Mouse (Mus musculus) midbrain, postnatal 0 days (tissue): ENCODE measurements around the gene Rps21. TPM values are rescaled to one million over a fixed set of nuclear protein-coding genes. Genes with fewer than 3 reads are reported as not detected.

Experiments
- ATAC-seq: fragments of 200-750 bp; cut with Nextera tagmentation; 2 replicates; pipeline ENCODE4 v1.8.0; 2017; ENCODE audit warnings: moderate number of reproducible peaks, mild to moderate bottlenecking, moderate TSS enrichment, moderate library complexity; ENCODE audit not compliant: low FRiP score
- DNase-seq: peaks from one replicate; pipeline ENCODE4 v3.0.0-alpha.2; 2015; ENCODE audit warnings: low spot score
- H3K27ac ChIP-seq: fragments of 300-500 bp; sonication (generic); 2 replicates; pipeline ENCODE4 v1.5.1; 2014; ENCODE audit warnings: low read depth, mild to moderate bottlenecking, low read length, mixed read lengths
- H3K27me3 ChIP-seq: fragments of 300-500 bp; sonication (generic); 2 replicates; pipeline ENCODE4 v1.6.1; 2014; ENCODE audit warnings: low read length, control low read depth, mixed read lengths; ENCODE audit not compliant: insufficient read depth
- H3K36me3 ChIP-seq: fragments of 300-500 bp; sonication (generic); 2 replicates; pipeline ENCODE4 v1.6.1; 2014; ENCODE audit warnings: low read length, control low read depth, mixed read lengths; ENCODE audit not compliant: insufficient read depth
- H3K4me1 ChIP-seq: fragments of 300-500 bp; sonication (generic); 2 replicates; pipeline ENCODE4 v1.6.1; 2014; ENCODE audit warnings: mild to moderate bottlenecking, control low read depth, antibody characterized with exemption, low read length, mixed read lengths; ENCODE audit not compliant: insufficient read depth
- H3K4me2 ChIP-seq: fragments of 300-500 bp; sonication (generic); 2 replicates; pipeline ENCODE4 v1.6.1; 2014; ENCODE audit warnings: low read depth, mild to moderate bottlenecking, low read length, mixed read lengths; ENCODE audit not compliant: poor library complexity, severe bottlenecking
- H3K4me3 ChIP-seq: fragments of 300-500 bp; sonication (generic); 2 replicates; pipeline ENCODE4 v1.5.1; 2014; ENCODE audit warnings: low read depth, mild to moderate bottlenecking, low read length, moderate library complexity
- H3K9ac ChIP-seq: fragments of 300-500 bp; sonication (generic); replicated peaks from 2 replicates; pipeline ENCODE4 v1.6.1; 2014; ENCODE audit warnings: mild to moderate bottlenecking, low read length, moderate library complexity, mixed read lengths; ENCODE audit not compliant: poor library complexity, severe bottlenecking
- H3K9me3 ChIP-seq: fragments of 300-500 bp; sonication (generic); 2 replicates; pipeline ENCODE4 v1.6.1; 2016; ENCODE audit warnings: low read length, control low read depth
- CTCF ChIP-seq: IDR thresholded peaks from 2 replicates; pipeline ENCODE4 v1.5.1; 2016; ENCODE audit warnings: antibody characterized with exemption, mild to moderate bottlenecking
- WGBS: fragments of 180-500 bp; shearing (Covaris S2); extraction: QIAGEN DNeasy Blood & Tissue Kit; methylation state at CpG from one replicate; pipeline ENCODE4 v1.1.7; 2014; 5-methylcytosine and 5-hydroxymethylcytosine counted together
- polyA plus RNA-seq: library from polyadenylated mRNA; unstranded; fragments of >200 nt; fragmentation: Nextera tagmentation; extraction: Ambion mirVana; gene quantifications from 2 replicates; pipeline ENCODE4 v1.2.1, GENCODE M21; 2015
- total RNA-seq: library from RNA; depleted of rRNA; stranded (reverse); fragments of >200 nt; gene quantifications from 2 replicates; pipeline ENCODE4 v1.2.3, GENCODE M21; 2014

The Rps21 gene
- total and polyA plus RNA-seq, 2 experiments from 2014 or later: 422 to 749 TPM

- H3K9ac ChIP-seq: no peak overlapping the region
- ATAC-seq (no peak), DNase-seq (no peak)
- no peaks in the 10 kb centered on the region for H3K36me3 ChIP-seq
- no peaks in the 10 kb centered on the region for H3K27me3 ChIP-seq
- 77% methylated on average over 6 of the region's 6 CpGs for WGBS
- H3K9me3 ChIP-seq: no peaks in the 10 kb centered on the region
- H3K4me2 ChIP-seq: no peak overlapping the region
- no peaks in the 10 kb centered on the region for H3K4me1 ChIP-seq
- no peak overlapping the region for H3K27ac ChIP-seq
- TF ChIP-seq CTCF: no peak
- H3K4me3 ChIP-seq: no peak overlapping the region
These were observed 41.2 kb upstream of the Rps21 start for GRCm38 (mm10) chr2:180215951-180216350.

DNA sequence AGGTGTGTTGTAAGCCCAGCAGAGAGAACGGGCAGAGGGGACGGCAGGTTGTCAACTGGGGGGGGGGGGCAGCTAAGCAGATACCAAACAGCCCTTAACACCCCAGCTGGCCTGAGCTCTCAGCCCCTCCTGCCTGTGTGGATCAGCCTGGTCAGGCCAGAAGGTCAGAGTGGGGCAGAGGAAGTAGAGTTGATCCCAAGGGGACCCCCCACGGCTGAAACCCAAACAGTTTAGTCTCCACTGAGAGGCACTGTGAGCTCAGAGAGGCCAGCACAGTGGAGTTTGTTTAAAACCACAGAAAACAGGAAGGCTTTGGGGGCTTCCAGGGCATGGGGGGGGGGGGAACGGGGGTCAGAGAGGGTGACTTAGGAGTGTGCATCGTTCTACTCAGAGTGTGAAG, 40.3 kb upstream of the Rps21 start:
- no peaks in the 10 kb centered on the region for H3K27me3 ChIP-seq
- TF ChIP-seq CTCF: no peak
- no peak overlapping the region for H3K4me3 ChIP-seq
- no peak overlapping the region for H3K9ac ChIP-seq
- no peak overlapping the region for H3K27ac ChIP-seq
- no peaks in the 10 kb centered on the region for H3K36me3 ChIP-seq
- DNase-seq: no peak
- ATAC-seq: no peak
- H3K4me2 ChIP-seq: no peak overlapping the region
- 55% methylated on average over 5 of the region's 5 CpGs for WGBS
- no peaks in the 10 kb centered on the region for H3K9me3 ChIP-seq
- H3K4me1 ChIP-seq: no peaks in the 10 kb centered on the region

DNA sequence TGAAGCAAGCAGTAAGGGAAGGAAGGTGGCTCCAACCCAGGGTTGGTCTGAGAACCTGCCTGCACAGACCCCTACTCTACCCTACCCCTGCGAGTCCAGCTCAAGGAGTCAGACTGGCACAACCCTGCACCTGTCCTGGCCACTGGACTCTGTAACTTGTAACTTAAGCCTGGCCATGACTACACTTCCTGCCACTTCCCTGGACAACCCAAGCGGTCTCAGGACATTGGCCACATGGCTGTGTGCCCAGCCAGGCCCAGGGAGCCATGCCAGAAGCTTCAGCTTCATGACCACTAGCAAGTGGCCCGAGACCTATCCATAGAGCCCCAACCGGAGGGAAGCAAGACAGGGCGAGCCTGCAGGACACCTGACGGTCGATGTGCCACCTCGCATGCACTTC, 39.6 kb upstream of the Rps21 start:
- Histone ChIP-seq H3K9ac (no peak overlapping the region), H3K4me2 (no peak overlapping the region), H3K4me3 (no peak overlapping the region), H3K4me1 (no peaks in the 10 kb centered on the region), H3K9me3 (no peaks in the 10 kb centered on the region), H3K36me3 (no peaks in the 10 kb centered on the region), H3K27ac (no peak overlapping the region), H3K27me3 (no peaks in the 10 kb centered on the region)
- DNase-seq: no peak
- no peak for ATAC-seq
- no peak for TF ChIP-seq CTCF
- 81% methylated on average over 8 of the region's 8 CpGs for WGBS

DNA sequence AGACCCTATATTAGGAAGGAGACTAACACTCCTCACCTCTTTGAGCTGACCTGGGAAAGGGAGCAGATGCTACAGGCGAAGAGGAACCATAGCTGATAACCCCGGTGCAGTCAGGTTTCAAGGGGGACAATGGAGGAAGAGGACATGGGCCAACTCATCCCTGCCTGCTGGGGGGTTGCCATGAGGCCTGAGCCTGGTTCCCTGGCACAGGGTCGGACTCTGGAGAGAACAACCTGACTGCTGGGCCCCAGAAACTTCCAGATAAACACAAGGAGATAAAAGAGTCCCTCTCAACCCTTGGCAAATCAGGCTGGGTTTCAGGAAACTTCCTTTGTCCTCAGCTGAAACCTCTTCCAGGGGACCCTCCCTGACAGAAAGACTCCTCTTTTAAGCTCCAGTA, 38.9 kb upstream of the Rps21 start:
- ATAC-seq: no peak
- 71% methylated on average over 3 of the region's 3 CpGs for WGBS
- H3K36me3 ChIP-seq: no peaks in the 10 kb centered on the region

GRCm38 (mm10) chr2:180218677-180219076, 38.5 kb upstream of the Rps21 start:
- H3K36me3 ChIP-seq: no peaks in the 10 kb centered on the region
- no peaks in the 10 kb centered on the region for H3K4me1 ChIP-seq
- H3K27ac ChIP-seq: no peak overlapping the region
- H3K9ac ChIP-seq: no peak overlapping the region
- 0 out of 2 replicates have a peak, but pooled peaks have one; percentile 18 for ATAC-seq
- WGBS: 36% methylated on average over 5 of the region's 5 CpGs
- TF ChIP-seq CTCF: no peak
- H3K4me2 ChIP-seq: no peak overlapping the region
- no peak overlapping the region for H3K4me3 ChIP-seq
- DNase-seq: no peak
- 0 out of 2 replicates have a peak, but pooled peaks cover 6% of the 10 kb centered on the region for H3K27me3 ChIP-seq
- no peaks in the 10 kb centered on the region for H3K9me3 ChIP-seq

More for the DNA sequence above, 38.9 kb upstream of the Rps21 start:
- H3K27ac ChIP-seq: no peak overlapping the region
- H3K4me3 ChIP-seq: no peak overlapping the region
- 0 out of 2 replicates have a peak, but pooled peaks cover 1% of the 10 kb centered on the region for H3K27me3 ChIP-seq
- no peak for DNase-seq
- H3K9ac ChIP-seq: no peak overlapping the region
- no peak overlapping the region for H3K4me2 ChIP-seq
- H3K9me3 ChIP-seq: no peaks in the 10 kb centered on the region
- H3K4me1 ChIP-seq: no peaks in the 10 kb centered on the region
- no peak for TF ChIP-seq CTCF

DNA sequence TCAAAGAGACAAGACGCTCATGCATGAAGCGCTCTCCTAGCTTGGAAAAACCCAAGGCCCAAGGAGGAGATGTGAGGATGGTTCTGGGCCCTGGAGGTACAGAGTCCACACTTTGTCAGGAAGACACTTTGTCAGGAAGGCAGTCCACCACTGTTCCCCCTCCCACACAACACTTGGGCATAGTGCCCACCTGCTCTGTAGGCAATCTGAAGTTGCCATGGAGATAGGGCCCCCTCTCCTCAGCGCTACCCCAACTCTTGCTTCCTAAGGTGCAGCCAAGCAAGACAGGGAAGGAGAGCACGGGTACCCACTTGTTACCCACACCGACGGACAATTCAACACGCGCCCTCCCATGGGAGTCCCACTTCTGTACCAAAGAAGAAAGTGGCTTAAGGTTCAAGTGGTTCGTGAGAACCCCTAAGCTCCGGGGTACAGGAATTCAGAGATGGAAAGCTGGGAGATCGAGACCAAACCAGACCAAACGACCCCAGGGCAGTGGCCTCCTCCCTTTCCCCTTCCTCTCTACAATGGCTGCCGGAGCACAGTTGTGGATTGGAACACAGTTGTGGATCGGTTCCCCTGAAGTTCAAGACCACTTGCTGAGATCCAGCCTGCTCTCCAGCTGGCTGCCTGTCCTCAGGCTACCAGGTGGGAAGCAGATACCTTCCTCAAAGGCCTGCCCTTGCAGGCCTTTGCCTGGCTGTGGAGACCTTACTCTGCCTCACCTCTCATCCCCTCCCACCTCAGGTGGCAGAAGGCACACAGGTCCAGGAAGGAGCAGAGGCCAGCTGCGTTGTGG, 37.8 kb upstream of the Rps21 start:
- Histone ChIP-seq H3K27ac (no peak overlapping the region), H3K4me1 (no peaks in the 10 kb centered on the region), H3K4me2 (no peak overlapping the region), H3K9ac (no peak overlapping the region), H3K36me3 (no peaks in the 10 kb centered on the region), H3K27me3 (peaks cover 11% of the 10 kb centered on the region; the same call in 1 of the 2 replicates), H3K4me3 (no peak overlapping the region), H3K9me3 (no peaks in the 10 kb centered on the region)
- no peak for DNase-seq
- 69% methylated on average over 15 of the region's 15 CpGs for WGBS
- no peak for ATAC-seq
- no peak for TF ChIP-seq CTCF
